Mouse (Mus musculus) 3134 (cell line): ENCODE measurements around the gene Csmd2.

Experiments
- DNase-seq: peaks from one replicate; pipeline ENCODE4 v3.0.0-alpha.2; 2011; ENCODE audit warnings: low spot score; ENCODE audit not compliant: insufficient read length; ENCODE audit errors: extremely low read depth

Csmd2 gene

GRCm38 (mm10) chr4:128466708-128467107 is 479.1 kb downstream of the Csmd2 start:
- DNase-seq: no peak

GRCm38 (mm10) chr4:128468040-128468439 is 480.4 kb downstream of the Csmd2 start:
- no peak for DNase-seq

- no peak for DNase-seq
Measured at GRCm38 (mm10) chr4:128476249-128476648, 488.6 kb downstream of the Csmd2 start.

- no peak for DNase-seq
Measured at GRCm38 (mm10) chr4:128483891-128484290, 496.2 kb downstream of the Csmd2 start.

- no peak for DNase-seq
Measured at GRCm38 (mm10) chr4:128484679-128485078, 497.0 kb downstream of the Csmd2 start.

GRCm38 (mm10) chr4:128489521-128490100 is 502.0 kb downstream of the Csmd2 start:
- no peak for DNase-seq

GRCm38 (mm10) chr4:128492055-128492454 is 504.4 kb downstream of the Csmd2 start:
- no peak for DNase-seq

- no peak for DNase-seq
Measured at GRCm38 (mm10) chr4:128499980-128500379, 512.3 kb downstream of the Csmd2 start.

GRCm38 (mm10) chr4:128506878-128507277 is 519.2 kb downstream of the Csmd2 start:
- DNase-seq: no peak

- no peak for DNase-seq
Measured at GRCm38 (mm10) chr4:128509885-128510284, 522.2 kb downstream of the Csmd2 start.

GRCm38 (mm10) chr4:128514496-128514895 is 526.8 kb downstream of the Csmd2 start:
- no peak for DNase-seq

- no peak for DNase-seq
Measured at GRCm38 (mm10) chr4:128521276-128521675, 533.6 kb downstream of the Csmd2 start.

- no peak for DNase-seq
Measured at GRCm38 (mm10) chr4:128543378-128543777, 555.7 kb downstream of the Csmd2 start.

- peak; percentile 30 for DNase-seq
Measured at GRCm38 (mm10) chr4:128543956-128544486, 556.4 kb downstream of the Csmd2 start.

- no peak for DNase-seq
Measured at GRCm38 (mm10) chr4:128550756-128551155, 563.1 kb downstream of the Csmd2 start.

- DNase-seq: no peak
Measured at GRCm38 (mm10) chr4:128554198-128554597, 566.5 kb downstream of the Csmd2 start.

- no peak for DNase-seq
Measured at GRCm38 (mm10) chr4:128560327-128560726, 572.7 kb downstream of the Csmd2 start.

GRCm38 (mm10) chr4:128575811-128576210 is 588.2 kb downstream of the Csmd2 start:
- DNase-seq: no peak

- DNase-seq: no peak
Measured at GRCm38 (mm10) chr4:128579182-128579581, 591.5 kb downstream of the Csmd2 start.

- DNase-seq: no peak
Measured at GRCm38 (mm10) chr4:128593286-128593685, 605.6 kb downstream of the Csmd2 start.

GRCm38 (mm10) chr4:128594062-128594461 is 606.4 kb downstream of the Csmd2 start:
- DNase-seq: no peak

GRCm38 (mm10) chr4:128597801-128598560 is 610.3 kb downstream of the Csmd2 start:
- DNase-seq: no peak
